Mouse (Mus musculus) thymus, postnatal 10 days (tissue): ENCODE measurements around the gene Copz2.

Experiments used
- DNase-seq, 2 experiments: peaks; one replicate each; pipeline ENCODE4 v3.0.0; 2021; ENCODE audit warnings: low spot score in 2 of 2

Gene Copz2

DNA sequence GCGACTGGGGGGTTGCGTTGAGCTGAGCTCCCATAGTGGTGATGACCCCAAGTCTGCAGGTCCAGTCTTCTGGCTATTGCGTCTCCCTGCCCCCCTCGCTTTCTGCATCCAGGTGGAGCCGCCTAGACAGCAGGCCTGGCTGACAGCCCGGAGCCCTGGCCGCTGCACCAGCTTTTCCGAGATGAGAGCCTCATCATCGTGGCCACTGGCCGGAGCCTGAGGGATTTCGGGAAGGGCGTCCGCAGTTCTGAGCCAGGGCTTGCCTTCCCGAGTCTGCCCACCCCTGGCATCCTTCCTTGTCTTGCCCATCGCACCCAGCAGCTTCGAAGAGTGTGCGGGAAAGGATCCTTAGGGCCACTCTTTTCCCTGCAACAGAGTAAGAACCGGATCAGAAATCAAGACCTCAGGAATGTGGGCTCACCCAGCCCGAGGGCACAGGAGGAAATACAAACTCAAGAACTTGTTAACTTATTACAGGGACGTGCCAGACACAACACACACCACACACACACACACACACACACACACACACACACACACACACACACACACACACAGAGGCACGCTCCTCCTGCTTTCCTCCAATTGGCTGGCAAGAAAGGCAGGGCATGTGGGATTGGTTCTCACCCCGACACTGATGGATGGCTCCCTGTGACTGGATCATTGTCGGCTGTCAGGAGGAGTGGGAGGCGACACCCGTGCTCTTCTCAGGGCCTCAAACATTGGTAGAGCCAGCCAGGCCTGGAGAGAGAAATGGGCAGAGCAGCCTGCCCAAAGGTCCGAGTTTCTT lies 13.7 kb downstream of the Copz2 start:
- DNase-seq, result no peak

DNA sequence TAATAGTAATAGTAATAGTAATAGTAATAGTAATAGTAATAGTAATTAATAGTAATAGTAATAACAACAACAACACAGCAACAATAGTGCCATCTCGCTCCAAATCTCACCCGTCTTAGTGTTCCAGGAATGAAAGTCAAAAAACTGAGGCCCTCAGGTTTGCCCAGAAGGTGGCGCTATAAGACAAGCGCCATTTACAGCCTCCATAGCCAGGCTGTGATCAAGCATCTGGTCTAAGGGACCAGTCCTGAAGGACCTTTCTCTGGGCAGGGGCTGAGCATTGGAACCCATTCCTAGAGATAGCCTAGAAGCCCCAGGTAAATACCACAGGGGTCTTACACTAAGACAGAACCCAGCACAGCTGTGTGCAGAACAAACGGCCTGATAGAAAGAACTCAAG lies 17.5 kb downstream of the Copz2 start:
- peak in 1 of 2 experiments; percentile 63 for DNase-seq

DNA sequence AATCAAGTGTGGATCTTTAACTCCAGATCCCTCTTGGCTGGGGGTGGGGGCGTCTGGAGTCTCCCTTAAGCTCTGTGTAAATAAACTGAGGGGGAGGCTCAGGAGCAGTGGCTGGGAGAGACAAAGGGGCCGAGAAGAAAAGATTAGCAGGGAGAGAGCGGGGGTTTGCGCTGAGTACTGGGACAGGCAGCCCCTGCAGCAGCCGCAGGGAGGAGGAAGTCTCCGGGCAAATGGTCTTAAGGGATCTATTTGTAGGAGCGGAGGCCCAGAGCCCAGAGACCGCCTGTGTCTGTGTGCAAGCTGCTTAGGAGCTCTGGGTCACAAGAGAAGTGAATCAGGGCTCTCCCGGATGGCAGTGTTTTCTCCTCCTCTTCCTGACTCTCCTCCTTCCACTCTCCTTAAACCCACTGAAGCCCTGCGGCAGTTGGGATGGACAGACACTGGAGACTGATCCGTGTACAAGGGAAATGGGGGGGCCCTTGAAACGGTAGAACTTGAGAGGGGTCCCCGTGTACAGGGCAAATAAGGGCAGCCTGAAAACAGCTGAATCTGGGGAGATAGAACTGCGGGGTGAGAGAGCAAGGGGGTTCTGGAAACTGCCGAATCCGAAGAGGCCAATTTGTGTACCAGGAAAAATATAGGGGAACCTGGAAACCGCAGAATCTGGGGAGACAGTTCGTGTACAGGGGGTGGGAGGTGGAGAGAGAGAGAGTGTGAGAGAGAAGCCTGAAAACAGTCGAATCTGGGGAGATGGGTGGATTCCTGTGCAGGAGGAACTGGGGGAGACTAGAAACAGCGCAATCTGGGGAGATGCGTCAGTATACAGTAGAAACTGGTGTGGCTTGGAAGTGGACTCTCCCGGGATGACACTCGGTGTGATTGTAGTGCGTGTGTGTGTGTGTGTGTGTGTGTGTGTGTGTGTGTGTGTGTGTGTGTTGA lies 23.0 kb downstream of the Copz2 start:
- DNase-seq, result no peak

DNA sequence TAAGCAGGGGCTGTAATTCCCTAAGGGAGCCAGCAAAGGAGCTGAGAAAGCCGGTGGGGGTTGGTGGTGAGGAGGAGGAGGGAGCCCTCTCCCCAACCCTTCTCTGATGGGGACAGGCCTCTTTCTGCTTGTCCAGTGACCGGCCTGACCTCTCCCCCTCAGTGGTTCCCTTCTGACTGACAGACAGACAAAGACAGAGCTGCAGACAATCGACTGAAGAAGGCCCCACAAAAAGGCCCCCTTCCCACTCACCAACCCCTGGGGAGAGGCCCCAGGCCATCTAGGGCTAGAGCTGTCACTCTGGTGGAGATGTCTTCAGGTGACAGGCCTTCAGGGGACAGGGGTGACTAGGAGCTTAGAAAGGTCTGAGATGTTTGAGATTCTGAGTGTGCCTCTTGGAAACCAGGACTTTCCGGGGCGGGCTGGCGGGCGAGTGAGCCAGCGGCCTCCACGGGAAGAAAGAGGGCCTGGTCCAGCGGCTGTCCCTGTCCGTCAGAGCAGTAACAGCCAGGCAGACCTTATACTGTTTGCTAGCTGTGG lies 24.0 kb downstream of the Copz2 start:
- DNase-seq, result no peak

DNA sequence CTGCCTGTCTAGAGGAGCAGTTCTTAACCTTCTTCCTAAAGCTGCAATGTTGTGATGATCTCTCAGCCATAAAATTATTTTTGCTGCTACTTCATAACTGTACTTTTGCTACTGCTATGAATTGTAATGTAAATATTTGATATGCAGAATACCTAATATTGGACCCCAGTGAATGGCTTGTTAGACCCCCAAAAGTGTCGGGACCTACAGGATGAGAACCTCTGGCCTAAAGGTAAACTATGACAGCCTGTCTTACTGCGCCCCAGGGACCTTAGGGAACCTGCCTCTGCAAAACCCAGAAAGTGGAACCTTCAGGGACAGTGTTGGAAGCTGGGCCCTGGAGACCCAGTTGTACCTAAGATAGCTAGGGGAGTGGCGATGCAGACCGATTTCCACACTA lies 25.6 kb downstream of the Copz2 start:
- no peak for DNase-seq

DNA sequence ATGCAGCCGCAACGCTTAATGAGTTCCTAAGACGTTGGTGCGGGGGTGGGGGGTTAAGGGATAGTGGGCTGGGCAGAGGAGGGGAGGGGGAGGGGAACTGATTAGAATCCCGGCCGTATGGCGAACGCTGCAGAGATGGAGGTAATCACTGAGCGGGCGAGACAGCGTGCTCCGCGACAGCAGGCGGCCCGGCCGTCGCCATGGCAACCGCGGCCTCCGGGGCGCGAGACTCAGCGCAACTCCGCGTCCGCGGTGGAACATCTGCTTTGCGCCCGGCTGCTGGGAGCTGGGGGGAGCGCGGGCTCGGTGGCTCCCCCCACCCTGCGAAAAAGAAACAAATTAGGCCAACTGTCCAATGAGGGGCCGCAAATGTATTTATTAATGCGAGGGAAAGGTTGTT lies 26.1 kb downstream of the Copz2 start:
- peak; percentile 45 to 70 for DNase-seq

DNA sequence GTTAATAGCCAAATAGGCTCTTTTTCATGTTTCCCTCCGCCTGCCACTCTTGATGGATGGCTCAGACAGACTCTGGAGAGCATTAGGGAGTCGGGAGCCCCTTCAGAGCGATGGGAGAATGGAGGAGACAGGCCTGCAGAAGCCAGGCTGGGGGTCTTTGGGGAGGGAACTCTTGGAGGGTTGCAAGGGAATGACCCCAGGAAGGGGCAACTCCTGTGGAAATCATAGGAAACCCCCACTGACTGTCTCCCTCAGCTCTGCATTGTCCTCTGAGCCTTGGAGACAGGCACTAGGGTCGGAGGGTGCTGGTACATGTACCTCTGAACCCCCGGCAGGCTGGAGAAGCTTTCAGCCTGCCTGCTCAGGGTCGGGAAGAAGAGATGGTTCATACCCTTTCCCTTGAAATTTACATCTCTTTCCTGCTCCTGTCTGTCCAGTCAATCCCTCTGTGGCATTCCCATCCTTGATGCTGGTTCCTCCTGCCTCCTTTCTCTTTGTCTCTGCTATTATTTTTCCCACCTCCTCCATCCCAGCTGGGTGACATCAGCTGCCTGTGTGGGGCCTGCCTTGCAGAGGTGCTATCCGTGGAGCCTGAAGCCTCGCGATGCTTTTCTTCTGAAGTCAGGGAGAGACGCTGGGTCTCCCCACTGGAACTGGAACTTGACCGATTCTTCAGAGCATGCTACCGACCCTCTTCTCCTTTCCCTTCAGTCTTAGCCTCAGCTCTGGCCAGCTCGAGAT lies 26.8 kb downstream of the Copz2 start:
- no peak for DNase-seq

DNA sequence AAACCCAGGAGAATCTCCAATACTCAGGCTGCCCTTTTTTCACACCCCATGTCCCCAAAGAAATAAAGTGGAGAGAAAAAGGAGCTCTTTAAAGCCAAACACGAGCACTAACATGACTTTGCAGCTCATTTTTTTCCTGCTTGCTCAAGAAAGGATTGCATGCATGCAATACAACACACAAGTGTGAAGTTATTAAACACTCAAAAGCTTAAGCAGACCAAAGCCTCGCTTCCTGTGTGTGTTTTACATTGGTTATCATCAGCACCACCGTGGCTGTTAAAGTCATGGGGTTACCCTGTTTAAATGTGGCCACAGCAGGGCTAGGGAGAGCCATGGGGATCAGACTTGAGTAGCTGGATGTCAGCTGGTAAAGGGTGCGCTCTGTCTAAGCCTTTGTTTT lies 27.4 kb downstream of the Copz2 start:
- no peak for DNase-seq

DNA sequence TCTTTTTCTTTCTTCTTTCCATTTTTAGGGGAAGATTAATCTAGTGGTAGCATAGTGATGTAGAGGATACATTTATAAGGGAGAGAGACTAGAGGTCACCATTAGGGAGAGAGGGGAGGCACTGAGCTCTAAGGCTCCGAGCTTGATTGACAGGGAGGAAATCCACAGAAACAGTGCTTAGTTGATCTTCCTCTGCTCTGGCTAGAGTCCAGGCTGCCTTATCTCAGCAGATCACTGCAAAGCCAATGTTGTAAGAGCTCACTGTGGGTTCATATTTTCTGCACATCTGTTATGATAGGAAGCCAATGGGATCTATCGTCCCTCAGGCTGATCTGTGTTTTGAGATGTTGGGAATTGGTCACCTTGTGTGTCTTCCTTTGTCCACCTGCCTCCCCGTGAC lies 29.0 kb downstream of the Copz2 start:
- no peak for DNase-seq

DNA sequence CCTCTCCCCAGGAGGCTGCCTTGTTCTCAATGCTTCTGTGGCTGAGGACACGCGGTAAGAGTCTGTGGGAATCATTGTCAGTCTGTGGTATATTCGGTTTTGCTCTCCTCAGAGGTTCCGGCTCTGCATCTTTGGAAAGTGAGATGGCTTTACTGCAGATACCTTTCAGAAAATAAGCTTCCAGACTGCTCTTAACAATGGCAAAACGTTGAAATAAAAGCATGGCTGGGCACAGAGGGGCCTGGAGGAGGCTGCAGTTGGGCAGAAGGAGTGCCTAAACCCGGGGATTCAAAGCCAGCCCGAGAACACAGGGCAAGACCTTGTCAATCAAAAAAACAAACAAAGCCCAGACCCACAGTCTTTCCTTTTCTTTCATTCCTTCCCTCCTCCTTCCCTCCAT lies 29.7 kb downstream of the Copz2 start:
- DNase-seq, result no peak

DNA sequence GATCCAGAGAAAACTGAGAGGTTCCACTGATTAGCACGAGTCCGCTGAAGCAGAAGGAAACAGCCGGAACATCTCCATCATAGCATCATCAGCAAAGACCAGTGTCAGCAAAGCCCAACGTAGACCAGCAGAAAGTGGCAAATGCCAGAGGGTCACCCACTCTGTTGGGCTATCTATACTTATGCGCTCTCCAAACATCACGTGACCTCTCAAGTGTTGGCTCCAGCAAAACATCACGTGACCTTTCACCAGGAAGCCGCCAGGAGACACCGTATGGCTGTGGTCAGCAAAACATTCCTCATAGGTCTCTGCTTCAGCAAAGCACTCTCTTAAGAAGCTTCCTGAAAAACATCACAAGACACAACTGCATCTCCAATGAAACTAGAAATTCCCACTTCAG lies 30.6 kb downstream of the Copz2 start:
- no peak for DNase-seq

DNA sequence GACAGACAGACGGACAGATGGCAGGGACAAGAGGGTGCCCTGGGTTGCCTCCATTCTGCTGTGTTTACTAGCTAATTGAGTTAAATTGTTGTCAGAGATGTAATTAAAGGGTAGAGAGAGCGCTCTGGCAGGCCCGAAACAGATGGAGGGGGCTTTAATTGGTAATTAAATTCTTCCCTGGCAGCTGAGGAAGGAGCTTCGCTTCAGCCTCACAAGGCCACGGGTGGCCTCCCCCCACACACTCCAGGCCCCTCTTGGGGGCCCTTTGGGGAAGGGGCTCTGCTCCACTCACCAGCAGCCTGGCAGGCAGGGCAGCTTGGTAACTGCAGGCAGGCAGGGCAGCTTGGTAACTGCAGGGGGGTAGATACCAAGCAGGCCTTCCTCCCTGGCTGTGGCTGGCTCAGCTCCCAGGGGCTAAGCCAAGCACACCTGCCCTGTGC lies 36.3 kb downstream of the Copz2 start:
- DNase-seq, result no peak

DNA sequence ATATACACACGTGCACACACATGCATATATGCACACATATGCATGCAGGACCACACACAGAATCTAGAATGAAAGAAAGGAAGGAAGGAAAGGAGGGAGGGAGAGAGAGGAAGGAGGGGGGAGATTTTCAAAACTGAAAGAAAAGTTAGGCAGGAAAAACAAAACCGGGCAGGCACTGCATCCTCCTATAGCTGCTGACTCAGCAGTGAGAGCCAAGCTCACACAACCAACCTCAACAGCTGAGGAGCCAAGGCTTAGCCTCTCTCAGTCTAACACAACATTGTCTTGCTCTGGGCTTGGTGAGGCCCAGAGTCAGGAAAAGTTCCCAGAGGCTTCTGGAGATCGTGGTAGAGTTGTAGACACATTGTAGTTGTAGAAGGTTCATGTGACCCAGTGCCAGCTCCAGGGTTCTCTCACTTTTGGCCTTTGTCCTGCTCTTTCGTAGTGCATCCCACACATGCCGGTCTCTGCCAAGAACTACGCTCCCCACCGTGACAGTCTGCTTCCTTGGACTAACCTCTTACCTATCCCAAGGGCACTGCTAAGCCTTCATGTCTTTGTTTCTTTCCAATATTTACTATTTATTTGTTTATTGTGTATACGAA lies 37.4 kb downstream of the Copz2 start:
- DNase-seq, result no peak

DNA sequence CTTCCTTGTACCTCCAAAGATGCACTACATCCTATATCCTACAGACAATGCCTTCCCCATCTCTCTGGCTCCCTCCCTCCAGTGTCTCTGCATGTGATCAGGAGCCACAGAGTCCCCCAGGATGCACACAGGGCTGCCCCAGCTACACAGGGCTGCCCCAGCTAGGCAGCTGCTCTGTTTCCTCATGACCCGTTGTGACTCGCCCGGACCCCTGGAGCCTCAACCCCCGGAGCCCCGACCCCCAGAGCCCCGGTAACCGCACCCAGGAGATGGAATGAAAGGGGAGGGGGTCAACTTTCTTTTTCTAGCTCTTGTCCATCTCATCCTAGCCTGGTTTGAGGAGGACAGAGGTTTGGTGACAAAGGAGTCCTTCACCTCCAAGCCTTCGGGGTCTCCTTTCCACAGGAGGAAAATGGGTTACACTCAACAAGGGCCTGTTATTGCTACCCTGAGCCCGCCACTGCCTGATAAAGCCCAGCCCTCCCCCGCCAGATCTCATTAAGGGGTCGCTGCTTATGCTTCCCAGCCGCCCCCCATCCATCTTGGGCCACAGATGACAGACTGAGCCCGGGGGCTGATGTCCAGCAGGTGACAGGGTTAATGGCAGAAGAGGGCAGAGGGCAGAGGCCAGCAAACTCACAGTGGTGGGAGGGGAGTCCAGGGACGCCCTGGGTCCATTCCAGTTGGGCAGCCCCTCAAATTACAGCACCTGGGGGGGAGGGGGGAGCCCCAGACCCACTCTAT lies 42.3 kb downstream of the Copz2 start:
- no peak for DNase-seq

DNA sequence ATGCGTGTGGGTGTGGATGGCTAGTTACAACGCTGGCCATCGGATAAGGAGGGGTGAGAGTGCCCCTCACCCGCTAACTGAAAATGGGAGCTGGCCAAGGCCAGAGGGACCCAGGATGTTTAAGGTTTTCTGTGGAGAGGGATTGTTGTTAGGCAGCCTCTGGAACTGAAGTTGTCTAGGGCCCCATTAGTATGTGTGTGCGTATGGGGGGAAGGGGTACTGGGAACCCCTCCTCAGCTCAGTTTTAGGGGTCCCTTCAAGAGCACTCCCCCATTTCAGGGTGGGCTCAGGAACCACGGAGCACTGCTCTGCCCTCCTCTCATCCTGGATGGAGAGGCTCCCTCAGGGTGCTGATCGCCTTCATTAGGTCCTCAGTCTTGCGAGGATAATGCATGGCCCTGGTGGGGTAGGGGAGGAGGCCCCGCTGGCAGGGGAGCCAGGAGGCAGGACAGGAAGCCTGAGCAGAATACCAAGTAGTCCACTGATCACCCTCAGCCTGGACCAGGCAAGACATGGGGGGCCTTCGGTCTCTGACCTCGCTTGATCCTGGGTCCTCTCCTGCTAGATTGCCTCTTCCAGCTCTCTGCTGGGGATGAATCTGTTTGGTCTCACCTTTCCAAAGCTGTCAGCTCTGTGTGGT lies 43.7 kb downstream of the Copz2 start:
- no peak for DNase-seq

DNA sequence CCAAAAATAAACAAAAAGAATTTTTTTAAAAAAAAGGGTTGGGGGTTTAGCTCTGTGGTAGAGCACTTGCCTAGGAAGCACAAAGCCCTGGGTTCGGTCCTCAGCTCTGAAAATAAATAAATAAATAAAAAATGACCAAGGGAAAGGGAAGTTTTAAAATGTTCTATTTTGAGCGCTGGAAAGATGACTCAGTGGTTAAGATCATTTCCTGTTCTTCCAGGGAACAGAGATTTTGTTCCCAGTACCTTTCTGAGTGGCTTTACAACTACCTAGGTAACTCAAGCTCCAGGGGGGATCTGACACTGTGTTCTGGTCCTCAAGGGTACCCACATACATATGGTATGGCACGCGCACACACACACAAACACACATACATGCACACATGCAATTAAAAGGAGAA lies 46.2 kb downstream of the Copz2 start:
- DNase-seq, result no peak

DNA sequence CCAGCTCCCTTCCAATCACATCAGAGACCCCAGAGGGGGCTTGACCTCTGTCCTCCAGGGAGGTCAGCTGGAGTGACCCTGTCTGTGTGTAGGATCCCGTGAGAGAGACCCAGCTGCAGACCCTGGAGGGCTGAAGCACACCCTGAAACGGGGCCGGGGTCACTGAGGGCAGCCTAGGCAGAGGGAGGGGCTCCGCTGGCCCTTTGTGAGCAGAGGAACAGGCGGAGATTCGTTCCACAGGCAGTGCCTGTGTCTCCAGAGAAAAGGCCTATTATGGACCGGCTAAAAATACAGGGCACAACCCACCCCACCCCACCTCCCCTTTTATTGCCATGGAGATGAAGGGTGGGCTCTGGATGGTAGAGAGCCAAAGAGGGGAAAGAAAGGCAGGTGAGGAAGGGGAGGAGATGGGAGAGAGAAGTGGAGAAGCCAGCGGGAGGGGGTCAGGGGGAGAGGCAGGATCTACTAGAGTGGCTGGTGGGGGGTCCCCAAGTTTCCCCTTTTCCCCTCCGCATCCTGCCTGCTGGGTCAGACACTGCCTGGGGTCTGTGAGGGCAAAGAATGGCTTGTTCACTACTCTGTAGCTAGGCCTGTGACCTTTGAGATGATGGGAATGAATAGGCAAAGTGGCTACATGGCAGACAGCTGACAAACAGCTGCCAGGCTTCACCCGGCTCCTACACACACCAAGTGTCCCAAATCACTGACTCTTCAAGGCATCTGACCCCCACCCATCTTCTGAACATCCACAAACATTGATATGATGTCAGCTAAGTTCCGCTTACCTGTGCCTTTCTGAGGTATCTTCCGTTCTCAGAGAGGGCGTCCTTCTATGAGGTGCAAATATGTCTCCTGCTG lies 50.0 kb downstream of the Copz2 start:
- DNase-seq, result no peak

DNA sequence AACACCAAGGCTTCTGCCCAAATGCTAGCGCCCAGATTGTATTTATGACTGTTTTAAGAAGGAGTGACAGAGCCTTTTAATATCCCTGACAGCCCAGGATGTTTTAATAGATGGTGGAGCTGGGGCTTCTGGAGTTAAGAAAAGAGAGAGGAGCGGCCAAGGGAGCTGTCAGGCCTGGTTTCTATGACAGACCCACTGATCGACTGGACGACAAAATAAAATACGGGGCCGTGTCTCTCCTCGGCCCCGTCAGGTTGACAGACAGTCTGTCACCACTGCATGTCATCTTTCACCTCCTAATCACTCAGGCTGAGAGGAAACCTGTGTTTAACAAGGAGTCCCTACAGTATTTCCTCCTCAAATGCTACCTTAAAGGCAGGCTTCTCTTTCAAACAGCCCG lies 51.7 kb downstream of the Copz2 start:
- no peak for DNase-seq
